Mouse (Mus musculus): ENCODE measurements around the gene Tcf12. TPM values are rescaled to one million over a fixed set of nuclear protein-coding genes. Genes with fewer than 3 reads are reported as not detected.

Tcf12 gene
- 37.3 TPM for polyA plus RNA-seq (2017; shearing (Covaris generic))

GRCm38 (mm10) chr9:72111622-72112550, at the start of gene Tcf12:
Tcf12 (minus strand) TSS chr9:72111871.

Other genes starting within 250 kb of the Tcf12 start
- 73.4 TPM for gene Zfp280d, start 163.0 kb upstream of the Tcf12 start, polyA plus RNA-seq (2017; shearing (Covaris generic))

All from activated CD4-positive, CD25-positive, alpha-beta regulatory T cell, adult 9 weeks (primary cell).